Mouse (Mus musculus) granulocyte monocyte progenitor cell, adult 5-6 weeks (primary cell): ENCODE results near the gene Gid4. TPM values are rescaled to one million over a fixed set of nuclear protein-coding genes. Genes with fewer than 3 reads are reported as not detected.

ENCODE experiments used
- ATAC-seq: replicated peaks from 2 replicates; pipeline ENCODE4 v1.8.0; 2016; ENCODE audit warnings: mild to moderate bottlenecking, moderate TSS enrichment, inconsistent platforms; ENCODE audit not compliant: poor library complexity, severe bottlenecking
- total RNA-seq, 2 experiments: library from RNA; stranded (forward) in 1 of 2; stranded (reverse) in 1 of 2; fragments of 200-712, 200-1000 nt in 1 of 2; fragments of >200 nt in 1 of 2; fragmentation: Nextera tagmentation in 1 of 2; gene quantifications; 2 replicates each; pipeline ENCODE4 v1.2.3; 2014 to 2017

Gene Gid4
- total RNA-seq (2014; fragmentation: Nextera tagmentation) (22.3 and 25.4 TPM in 2 replicates), total RNA-seq (2017) (28.5 and 29.5 TPM in 2 replicates)

- peak; percentile 90 for ATAC-seq
Observed at GRCm38 (mm10) chr11:60416963-60417716, at the start of gene Gid4. Gene Gid4 (plus strand): TSS chr11:60417145.

- no peak for ATAC-seq
Observed at GRCm38 (mm10) chr11:60367256-60367655, 49.7 kb upstream of the Gid4 start.

DNA sequence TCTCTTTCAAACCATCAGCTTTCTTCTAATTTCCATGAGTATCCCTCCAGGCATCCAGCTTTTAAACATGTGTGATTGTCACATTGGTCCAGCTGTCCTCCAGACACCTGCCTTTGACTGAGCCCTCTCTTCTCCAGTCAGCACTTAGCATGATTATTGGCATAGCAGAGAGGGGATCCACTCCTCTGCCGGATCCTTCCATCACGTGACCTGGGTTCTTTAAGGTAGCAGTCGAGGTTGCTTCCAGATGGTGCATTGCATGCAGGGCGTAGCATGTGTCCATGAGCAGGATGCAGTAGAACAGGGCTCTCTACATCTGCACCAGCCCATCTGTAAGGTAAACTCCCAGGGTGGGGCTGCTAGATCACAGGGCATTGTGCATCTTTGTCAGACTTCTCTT lies 48.0 kb upstream of the Gid4 start:
- ATAC-seq = no peak

DNA sequence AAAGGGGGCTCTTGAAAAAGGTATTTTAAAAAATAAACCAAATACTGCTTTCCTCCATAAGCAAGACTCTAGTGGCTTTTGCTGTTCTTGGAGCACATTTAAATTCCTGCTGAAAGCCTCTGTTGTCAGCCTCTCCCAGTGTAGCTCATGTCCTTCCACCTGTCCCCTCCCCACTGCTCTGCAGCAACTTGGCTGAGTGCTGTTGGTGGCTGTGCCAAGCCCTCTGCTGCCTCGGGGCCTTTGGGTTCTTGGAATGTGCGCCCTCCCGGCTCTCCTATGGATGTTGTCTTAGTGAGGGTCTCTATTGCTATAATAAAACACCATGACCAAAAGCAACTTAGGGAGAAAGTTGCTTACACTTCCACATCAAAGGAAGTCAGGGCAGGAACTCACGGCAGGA lies 47.5 kb upstream of the Gid4 start:
- no peak for ATAC-seq

- no peak for ATAC-seq
Observed at GRCm38 (mm10) chr11:60370431-60370830, 46.5 kb upstream of the Gid4 start.

- ATAC-seq = no peak
Observed at GRCm38 (mm10) chr11:60374481-60374880, 42.5 kb upstream of the Gid4 start.

DNA sequence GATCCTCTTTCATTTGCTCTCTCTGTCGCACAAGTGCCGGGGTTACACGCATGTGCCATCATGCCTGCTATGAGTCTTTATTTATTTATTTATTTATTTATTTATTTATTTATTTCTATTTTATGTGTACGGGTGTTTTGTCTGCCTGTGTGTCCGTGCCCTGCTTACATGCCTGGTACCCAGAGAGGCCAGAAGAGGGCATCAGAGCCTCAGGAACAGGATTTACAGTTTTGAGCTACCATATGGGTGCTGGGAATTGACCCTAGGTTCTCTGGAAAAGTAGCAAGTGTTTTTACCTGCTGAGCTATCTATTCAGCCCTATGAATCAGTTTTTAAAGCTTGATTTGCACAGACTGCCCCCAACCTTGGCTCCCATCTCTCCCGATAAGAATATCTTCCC lies 33.4 kb upstream of the Gid4 start:
- no peak for ATAC-seq

GRCm38 (mm10) chr11:60384762-60385421 lies 32.1 kb upstream of the Gid4 start:
- ATAC-seq = no peak

DNA sequence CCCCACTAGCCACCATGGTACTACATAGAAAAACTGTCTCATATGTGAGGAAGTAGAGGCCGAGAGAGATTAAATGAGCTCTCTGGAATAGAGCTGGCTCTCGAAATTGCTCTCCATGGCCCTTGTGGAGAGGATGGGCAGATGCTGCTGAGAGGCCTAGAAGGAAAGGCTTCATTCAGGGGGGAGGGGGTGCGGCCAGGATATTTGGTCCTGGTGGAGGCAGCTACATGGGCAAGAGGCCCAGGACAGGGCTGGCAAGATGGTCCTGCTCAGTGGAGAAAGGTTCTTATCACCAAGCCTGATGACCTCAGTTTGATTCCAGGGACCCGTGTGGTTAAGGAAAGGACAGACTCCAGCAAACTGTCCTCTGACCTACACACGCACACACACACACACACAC lies 31.0 kb upstream of the Gid4 start:
- no peak for ATAC-seq

DNA sequence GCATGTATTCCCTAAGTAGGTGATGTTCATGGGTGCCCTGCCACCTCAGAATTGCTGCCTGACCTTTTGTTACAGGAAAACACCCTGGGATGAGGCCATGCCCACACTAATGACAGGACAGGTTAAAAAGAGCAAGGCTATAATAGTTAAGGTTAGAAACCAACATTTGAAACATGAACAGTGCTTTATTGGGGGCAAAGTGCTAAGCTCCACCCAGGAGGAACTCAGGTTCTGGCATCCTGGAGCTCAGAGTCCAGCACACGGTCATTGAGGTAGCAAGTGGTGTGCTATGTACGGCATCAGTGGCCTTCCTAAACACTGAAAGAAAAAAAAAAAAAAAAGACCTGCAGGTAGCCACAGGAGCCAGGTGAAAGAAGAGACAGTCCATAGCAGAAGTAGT lies 29.0 kb upstream of the Gid4 start:
- no peak for ATAC-seq

DNA sequence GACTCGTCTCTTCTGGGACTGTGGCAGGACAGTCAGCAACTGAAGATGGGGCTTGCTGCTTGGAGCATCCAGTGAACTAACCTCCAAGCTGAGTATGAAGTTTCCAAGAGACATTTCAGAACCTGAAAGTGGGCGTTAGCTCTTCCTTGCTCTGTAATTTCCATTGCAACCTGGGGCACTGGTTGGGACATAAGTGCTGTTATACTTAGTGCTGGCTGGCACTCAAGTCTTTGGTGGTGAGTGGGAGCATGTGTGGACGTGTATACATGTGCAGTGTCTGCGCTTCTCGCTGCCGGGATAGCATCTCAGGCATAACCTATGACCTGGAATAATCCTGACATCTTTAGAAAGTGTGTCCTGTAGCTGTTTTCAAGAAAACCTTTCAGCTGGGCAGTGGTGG lies 25.6 kb upstream of the Gid4 start:
- no peak for ATAC-seq

GRCm38 (mm10) chr11:60396546-60396945 lies 20.4 kb upstream of the Gid4 start:
- no peak for ATAC-seq

GRCm38 (mm10) chr11:60397172-60397571 lies 19.8 kb upstream of the Gid4 start:
- no peak for ATAC-seq

GRCm38 (mm10) chr11:60406606-60407005 lies 10.3 kb upstream of the Gid4 start:
- ATAC-seq = no peak

DNA sequence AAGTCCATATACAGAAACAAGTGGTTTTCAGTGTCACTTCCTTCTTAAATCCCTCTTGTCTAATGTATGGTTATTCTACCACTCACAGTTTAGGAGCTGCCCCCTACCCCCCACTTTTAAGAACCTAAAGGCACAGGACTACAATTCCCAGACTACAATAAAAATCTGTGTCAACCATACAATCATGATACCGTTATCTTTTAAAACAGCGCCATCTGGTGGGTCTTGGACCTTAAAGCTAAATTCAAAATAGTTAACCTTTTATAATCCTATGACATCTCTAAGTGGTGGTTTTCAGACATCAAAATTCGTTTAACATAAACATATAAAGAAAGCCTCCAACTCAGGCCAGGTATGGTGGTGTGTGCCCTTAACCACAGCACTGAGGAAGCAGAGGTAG lies 4.8 kb upstream of the Gid4 start:
- ATAC-seq = no peak; the same call in 1 of the 2 replicates

- no peak for ATAC-seq
Observed at GRCm38 (mm10) chr11:60412921-60413320, 4.0 kb upstream of the Gid4 start.

GRCm38 (mm10) chr11:60416590-60416962 lies 369 bp upstream of the Gid4 start:
- ATAC-seq = peak; percentile 12

DNA sequence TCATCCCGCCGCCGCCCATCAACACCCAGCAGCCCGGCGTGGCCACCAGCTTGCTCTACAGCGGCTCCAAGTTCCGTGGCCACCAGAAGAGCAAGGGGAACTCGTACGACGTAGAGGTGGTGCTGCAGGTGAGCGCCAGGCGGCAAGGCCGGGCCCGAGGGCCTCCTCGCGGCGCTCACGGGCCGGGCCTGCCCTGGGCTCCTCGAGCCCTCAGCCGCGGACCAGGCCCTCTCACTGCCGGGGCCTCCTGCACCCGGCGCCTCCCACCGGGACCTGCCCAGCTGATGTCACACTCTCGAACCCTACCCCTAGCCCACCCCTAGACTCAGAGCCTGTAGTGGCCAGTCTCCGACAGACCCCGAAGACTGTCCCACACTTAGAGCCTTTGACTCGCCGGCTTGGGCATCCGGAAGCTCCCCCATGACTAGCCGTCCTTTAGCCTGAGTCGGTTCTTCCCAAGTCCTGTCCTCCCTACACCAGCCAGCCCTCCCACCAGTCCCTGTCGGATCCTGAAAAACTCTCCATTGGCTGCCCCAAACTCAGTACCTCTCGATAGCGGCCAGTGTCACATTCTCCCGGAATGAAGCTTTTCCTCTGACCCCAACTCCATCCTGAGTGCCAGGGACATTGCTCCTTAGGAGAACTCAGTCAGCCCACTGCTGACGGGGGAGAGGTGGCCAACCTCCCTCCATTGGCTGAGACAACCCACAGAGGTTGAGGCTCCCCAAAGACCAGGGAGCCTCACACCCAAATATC lies 950 bp downstream of the Gid4 start, which contains the start of gene Atpaf2:
Gene Atpaf2, minus strand, starts transcription at position 741 of the 756 bp plus-strand sequence.
- ATAC-seq = peak; percentile 2; the same call in 1 of the 2 replicates

- no peak for ATAC-seq
Observed at GRCm38 (mm10) chr11:60418473-60418803, 1.5 kb downstream of the Gid4 start.

- ATAC-seq = no peak
Observed at GRCm38 (mm10) chr11:60422046-60422668, 5.2 kb downstream of the Gid4 start.

GRCm38 (mm10) chr11:60423006-60423405 lies 6.1 kb downstream of the Gid4 start:
- no peak for ATAC-seq
